Mouse (Mus musculus): ENCODE measurements around the gene Maip1.

Gene Maip1

DNA sequence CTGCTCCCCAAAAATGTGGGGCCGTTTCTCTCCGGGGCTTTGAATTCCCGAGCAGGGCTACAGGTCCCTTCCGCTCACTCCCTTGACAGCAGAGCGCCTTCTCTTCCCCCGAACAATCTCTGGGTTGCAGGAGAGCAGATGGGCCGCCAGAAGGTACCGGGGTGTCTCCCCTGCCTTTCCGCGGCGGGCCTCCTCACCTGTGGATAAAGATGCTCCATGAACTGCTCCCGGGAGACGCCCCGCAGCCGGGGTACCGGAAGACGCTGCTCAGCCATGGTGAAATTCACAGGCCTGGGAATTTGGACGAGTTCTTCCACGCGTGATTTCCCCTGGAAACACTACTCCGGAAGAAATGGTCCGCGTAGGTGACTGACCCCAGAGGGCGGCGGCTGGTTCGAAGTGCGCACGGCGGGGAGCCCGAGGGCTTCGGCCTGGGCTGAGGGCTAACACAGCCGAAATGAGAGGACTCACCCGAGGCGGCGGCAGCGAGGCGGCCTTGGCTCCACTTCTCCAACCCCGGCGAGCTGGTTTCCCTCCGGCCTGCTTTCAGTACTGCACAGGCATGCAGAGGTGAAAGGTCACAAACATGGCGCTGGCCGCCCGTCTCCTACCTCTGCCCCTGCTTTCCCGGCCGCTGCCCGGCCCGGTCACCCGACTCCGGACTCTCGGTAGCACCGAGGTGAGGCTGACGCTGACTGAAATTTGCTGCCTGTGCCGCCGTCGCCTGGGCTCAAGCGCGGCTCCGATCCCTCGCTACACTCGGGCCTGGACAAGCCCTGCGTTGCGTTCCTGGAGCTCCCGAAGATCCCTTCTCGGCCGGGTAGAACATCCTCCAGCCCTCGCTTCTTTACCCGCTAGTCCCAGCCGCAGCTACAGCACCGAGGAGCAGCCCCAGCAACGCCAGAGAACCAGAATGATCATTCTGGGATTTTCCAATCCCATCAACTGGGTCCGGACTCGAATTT lies at the start of gene Maip1, which contains the start of gene Tyw5:
TSS of gene Maip1 (plus strand) at position 142 of the 965 bp plus-strand sequence.
TSS of gene Tyw5 (minus strand) at position 915 of the 965 bp plus-strand sequence.
- in situ Hi-C loops (cut with MboI), result loop anchor here (25.0 kb wide), 1 partner anchor 881 kb away; the partner anchor contains the start of gene Aox2

DNA sequence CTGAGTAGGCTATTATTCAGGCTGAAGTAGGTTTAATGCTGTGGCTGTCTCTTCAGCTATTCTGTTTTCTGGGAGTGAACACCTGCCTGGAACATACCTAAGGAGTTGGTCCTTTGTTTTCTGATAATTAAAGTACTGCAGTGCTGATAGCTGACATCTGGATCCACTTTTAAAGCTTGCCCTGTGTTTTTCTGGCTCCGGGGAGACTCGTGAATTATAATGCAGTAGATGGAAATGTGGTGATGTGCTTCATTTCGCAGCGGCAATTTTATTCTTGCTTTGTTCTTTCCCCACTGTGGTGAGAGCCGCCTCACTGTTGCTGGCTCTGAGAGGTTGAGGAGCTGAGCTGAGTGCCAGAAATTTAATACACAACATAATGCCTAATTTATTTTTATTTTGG lies 47.6 kb upstream of the Maip1 start:
- in situ Hi-C loops (cut with MboI), result no loop called here

DNA sequence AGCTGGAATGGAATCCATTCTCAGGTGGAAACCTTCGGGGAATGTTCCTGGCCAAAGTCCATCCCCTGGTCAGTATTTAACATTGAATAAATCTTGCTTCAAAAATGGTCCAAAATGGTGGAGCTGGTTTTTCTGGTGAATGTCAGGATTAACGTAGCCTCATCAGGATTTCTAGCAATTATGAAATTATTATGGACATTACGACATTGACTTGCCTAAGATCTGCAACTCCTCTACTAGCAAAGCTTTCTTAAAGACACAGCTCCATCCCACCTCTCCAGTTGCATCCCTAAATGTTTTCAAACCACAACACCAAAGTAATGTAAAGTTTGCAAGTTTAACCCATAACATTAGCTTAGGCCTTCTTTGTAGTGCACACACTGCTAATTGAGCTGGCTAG lies 38.7 kb upstream of the Maip1 start:
- in situ Hi-C loops (cut with MboI), result no loop called here

DNA sequence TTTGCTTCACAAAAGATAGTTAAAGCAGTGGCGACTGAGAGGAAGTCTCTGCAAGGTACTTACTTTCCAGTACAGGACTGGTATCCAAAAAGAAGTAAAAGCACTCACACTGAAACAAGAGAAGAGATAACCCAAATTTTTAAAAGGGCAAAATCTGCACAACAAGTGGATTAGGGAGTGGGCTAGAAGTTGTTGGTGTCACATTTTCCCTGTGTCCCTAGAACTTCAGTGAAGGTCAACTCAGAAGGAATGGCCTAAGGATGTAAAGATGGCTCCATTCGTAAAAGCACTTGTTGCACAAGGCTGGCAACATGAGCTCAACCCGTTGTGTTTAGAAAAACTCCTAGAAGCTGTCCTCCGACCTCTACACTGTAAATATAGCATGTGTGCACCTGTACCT lies 37.0 kb upstream of the Maip1 start:
- in situ Hi-C loops (cut with MboI), result no loop called here

DNA sequence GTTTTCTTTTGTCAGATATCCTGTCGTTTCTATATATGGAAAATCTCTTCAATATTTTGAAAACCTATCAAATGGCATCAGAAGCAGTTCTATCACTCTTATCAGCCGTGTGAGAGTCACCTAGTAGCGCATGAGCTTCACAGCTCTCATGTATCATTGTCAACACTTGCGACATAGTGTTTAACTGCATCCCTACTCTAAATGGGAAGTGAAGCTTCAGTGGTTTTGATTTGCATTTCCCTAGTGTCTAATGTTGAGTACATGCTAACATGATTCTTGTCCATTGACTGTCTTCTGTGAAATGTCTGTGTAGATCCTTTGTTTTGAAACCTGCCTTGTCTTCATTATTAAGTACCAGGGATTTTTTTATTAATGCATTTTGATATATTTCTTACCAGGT lies 35.7 kb upstream of the Maip1 start:
- in situ Hi-C loops (cut with MboI), result no loop called here

DNA sequence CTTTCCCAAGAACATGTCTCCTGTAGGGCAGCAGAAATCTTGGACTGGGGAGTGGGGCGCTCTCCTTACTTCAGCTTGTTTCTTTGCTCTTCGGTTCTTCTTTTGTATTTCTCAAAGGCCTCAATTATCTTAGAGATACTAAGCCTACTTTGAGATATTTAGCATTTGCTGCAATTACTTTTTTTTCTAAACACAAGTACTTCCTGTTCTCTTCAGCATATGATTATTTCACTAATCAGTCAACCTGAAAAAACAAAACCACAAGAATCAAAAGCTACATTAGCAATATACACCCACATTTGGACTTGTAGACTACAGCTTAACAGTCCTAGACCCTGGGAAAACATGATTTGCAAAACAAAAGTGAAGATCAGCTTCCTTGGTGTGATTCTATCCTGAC lies 30.9 kb upstream of the Maip1 start:
- in situ Hi-C loops (cut with MboI), result no loop called here

DNA sequence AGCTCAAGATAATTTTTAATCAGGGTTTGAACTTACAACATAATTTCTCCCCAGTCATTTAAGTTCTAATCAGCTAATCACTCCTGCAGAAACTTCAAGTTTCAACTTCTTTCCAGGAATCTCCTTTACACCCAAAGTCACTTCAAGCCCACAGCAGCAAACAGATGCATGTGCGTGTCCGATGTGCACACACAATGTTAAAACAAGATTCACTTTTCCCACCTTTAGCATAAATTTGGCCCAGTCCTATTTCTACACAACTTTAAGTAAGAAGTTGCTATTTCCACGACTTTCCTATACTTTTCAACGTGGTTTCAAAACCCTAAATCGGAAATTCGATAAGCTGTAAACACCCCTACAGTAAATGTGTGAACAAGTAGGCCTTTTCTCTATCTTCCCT lies 29.3 kb upstream of the Maip1 start:
- in situ Hi-C loops (cut with MboI), result no loop called here

DNA sequence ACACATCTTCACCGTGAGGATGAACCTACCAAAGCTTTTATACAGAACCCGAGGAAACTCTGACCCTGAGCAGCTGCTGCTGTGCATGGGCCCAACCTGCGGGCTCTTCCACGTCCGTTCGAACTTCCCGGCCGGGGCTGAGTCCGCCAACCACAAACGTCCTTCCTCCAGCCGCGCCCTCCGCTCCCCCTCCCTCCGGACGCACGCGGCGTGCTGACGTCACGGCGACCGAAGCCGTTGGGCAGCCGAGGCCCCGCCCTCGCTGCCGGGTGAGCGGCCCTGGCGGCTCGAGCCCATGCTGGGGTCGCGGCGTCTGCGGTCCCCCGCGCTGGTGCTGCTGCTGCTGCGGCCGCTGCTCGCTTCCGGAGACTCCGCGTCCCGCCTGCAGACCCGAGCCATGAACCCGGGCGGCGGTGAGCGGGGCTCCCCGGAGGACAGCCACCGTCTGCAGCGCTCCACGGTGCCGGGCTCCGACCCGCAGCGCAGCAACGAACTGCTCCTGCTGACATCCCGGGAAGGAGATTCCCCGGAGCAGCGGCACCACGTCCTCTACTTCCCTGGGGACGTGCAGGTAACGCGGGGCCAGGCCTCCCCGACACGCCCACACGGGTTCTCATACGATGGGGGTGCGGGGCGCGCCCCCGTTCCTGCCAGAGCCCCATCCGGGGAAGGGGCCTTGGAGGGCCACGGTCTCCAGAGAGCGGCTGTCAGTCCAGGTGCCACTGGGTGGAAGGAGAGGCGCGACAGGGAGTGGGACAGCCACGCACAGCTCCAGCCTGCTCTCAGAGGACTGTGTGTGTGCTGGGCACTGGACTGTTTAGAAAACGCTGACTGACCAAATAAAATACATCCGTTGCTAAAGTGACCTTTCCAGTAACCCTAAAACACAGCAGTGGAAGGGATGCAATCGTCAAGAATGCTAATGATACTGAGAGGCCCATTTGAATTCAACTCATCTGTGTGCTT lies 28.5 kb upstream of the Maip1 start, which contains the start of gene 1700066M21Rik:
TSS of gene 1700066M21Rik (plus strand) at position 245 of the 966 bp plus-strand sequence.
- in situ Hi-C loops (cut with MboI), result no loop called here

DNA sequence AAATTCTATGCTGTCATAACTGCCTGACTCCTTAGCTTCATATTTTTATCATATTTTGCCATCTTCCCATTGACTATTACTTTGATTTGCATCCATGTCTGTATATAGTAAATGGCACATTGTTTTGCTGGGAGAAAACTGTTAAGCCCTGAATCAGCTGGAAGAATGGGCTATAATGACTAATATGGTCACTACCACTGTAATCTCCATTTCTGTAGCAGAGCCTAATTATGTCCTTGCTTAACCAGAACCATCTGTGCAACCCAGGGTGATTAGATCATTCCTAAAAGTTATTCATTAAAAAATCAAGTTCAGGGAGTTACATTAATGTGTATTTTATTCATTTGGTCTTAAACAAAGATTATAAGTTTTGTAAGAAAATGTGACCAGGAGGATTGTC lies 19.6 kb upstream of the Maip1 start:
- in situ Hi-C loops (cut with MboI), result no loop called here

DNA sequence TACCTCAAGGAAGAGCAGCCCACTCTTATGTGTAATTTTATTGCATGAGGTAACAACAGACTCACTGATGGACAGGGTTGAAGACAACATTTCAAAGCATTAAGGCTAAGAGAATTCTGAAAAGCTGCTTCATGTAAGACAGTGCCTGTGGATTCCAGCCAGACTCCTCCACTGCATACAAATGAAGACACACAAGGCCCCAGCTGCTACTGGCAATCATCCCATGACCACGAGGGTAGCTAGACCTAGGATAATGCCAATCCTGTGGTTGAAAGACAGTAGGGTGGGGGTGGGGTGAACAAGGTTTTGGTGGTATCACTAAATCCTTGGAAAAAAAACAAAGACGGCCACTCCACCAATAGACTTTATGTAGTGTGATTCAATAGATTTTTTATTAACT lies 18.3 kb upstream of the Maip1 start:
- in situ Hi-C loops (cut with MboI), result no loop called here

DNA sequence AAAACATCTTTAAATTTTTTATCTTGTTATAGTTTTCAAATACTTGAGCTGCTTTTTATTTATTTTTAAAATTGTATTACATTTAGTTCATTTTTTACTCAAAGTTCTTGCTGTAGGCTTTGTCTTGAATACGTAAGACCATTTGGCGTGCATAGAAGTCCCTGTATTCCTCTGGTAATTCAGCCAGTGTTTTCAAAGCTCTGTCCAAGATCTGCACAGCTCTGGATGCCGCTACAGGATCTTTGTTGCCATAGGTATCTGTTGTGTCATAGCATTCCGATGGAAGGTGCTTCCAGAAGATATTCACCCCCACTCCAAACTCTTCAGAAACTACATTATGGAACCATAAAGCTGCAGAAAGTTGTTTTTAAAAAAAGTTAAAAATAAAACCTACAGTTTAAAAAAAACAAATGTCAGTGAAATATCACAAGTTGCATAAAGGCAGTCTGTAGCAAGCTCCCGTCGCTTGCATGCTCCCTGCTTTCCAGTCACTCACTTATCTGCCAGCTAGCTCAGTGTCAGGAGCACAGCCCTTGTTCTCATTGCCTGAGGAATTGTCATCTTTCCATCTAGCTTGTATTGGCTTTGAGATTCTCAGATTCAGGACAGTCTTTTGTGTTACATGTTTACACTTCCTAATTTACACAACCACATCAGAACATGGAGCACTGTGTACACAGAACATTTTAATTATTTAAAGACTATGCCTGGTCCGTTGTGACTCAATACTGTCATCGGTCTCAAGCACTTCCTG lies 17.5 kb upstream of the Maip1 start:
- in situ Hi-C loops (cut with MboI), result no loop called here

DNA sequence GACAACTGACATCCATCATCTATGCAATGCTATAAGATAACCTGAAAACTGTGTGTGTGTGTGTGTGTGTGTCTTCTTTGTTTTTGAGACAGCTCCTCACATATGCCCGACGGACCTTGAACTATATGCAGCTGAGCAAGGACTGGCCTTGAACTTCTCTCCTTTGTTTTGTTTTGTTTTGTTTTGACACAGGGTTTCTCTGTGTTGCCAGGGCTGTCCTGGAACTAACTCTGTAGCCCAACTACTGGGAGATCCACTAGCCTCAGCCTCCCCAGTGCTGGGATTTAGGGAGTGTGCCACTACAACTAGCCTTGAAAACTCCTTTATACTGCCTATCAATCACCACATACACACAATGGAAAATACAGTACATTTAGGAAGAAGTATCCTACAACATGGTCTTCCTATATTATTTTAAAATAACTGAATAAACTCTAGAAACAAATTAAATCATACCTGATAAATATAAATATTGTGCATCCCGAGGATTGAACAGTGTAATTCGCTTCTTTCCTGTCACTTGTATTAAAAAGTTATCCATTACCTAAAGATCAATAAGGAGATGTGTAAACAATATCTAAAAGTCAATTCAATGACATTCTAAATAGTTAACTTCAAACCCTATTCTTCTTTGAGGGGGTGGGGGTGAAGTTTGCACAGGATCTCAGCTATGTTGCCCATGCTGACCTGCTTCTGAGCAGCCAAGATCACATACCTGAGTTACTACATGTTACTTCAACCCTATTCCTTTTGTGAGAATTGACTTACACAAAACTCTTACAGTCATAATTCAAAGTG lies 14.9 kb upstream of the Maip1 start:
- in situ Hi-C loops (cut with MboI), result no loop called here

DNA sequence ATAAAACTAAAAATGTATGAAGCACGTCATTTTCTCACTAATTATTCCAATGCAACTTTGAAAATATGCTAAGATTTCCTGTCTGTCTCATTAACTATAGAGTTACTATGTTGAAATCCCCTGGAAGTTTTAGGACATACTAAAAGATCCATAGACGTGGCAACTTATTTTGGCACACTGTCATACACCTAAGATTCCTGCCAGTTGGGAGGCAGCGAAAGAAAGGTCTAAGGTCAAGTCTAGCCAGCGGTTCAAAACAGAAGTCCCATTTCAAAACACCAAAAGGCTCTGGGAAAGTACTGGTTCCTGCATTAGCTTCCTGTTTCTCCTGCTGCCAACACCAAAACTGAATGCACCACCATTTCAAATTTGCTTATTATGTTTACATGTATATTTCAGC lies 13.7 kb upstream of the Maip1 start:
- in situ Hi-C loops (cut with MboI), result no loop called here

DNA sequence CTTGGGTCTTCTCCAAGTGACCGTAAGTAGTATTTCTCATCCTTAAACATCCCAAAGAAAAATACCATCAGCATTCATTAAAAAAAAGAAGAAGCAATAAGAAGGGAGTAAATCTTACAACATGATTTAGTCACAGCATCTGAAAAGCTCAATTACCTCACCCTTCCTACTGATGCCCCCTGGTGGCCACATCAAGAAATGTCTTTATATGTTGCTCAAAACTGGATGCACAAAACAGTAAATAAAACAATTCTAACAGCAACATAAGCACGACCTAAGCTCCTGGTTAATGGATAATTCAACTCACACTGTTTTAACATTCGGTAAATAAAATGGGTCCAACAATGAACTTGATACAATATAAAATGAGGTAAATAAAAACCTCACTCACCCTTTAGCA lies 12.1 kb upstream of the Maip1 start:
- in situ Hi-C loops (cut with MboI), result no loop called here

DNA sequence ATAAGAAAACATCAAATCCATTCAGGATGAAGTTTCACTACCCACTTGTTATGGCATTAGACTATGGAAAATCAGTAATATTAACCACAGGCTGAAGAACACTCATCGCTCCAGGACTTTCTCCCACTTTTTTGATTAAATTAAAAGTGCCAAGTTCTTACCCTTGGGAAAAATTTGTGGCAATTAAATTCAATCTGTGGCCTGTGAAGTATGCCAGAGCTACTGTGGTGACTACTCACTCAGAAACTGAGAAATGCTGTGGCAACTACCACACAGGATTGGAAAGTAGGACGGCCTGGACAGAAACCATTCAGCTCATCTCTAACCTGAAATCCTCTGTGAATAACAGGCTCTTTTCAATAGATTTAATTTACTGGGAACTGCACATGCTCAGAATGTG lies 5.8 kb upstream of the Maip1 start:
- in situ Hi-C loops (cut with MboI), result loop anchor here (25.0 kb wide), 1 partner anchor 887 kb away; the partner anchor contains the start of gene Aox2

DNA sequence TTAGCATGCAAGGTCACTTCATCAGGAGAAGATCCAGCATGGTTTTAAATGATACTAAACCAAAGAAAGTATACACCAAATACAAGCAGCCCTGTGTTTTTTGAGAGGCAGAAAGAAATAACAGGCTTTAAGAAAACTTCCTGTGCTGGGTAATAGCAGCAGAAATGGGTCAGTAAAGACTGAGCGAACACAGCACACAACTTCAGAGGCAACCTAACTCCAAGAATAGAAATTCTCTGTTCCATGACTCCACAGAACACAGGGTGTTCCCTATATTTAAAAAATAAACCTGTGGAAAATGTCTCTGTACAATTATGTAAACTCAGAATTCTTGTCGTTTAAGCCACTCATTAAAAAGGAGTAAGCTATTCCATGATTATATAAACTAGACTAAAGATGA lies 5.3 kb upstream of the Maip1 start:
- in situ Hi-C loops (cut with MboI), result loop anchor here (25.0 kb wide), 1 partner anchor 886 kb away; the partner anchor contains the start of gene Aox2

DNA sequence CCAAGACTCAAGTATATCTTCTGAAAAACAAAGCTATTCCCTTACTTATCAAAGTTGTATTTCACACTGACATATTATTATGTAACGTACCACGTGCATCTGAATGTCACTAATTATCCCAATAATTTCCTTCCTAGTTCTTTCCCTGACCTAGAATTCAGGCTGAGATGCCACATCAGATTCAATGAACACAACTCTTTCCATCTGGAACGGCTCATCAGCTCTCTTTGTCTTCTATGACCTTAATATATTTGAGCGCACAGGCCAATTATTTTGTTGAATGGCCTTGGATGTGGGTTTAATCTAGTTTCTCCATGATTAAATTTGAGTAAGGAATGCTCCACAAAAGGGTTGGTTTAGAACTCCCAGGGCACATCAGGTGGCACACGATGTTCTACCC lies 4.0 kb upstream of the Maip1 start:
- in situ Hi-C loops (cut with MboI), result loop anchor here (25.0 kb wide), 1 partner anchor 885 kb away; the partner anchor contains the start of gene Aox2

DNA sequence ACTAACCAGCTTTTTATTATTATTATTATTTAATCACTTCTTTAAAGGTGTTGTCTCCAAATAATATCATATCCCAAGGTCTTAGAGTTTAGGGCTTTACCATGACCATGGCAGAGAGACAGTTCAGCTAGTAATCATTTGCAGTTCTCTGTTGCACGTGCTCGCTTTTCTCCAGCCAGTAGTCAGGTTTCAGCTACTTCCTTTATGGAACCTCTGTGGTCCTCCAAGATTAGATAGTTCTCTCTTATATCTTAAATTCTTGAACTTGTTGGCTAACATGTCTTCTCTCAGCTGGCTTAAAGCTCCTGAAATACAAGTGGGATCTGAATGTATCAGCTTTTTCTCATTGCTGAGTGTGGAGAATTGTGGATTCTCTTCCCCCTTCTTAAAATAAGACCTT lies 2.9 kb downstream of the Maip1 start:
- in situ Hi-C loops (cut with MboI), result loop anchor here (25.0 kb wide), 1 partner anchor 878 kb away; the partner anchor contains the start of gene Aox2

DNA sequence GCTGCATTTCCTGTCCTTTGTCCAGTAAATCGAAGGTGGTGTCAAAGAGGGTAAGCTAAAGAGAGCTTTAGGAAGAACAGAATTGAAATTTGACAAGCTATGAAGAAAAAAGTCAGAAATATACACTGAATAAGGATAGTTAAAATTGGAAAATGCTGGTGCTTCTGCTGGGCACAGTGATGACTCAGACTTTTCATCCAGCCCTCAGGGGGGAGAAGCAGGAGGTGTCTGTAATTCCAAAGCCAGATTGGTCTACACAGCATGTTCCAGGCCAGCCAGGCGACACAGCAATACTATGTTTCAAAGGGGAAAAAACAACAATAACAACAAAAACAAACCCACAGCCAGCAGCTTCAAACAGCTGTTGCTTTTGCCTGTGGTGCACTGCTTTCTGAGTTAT lies 7.3 kb downstream of the Maip1 start:
- in situ Hi-C loops (cut with MboI), result loop anchor here (25.0 kb wide), 1 partner anchor 874 kb away; the partner anchor contains the start of gene Aox2

DNA sequence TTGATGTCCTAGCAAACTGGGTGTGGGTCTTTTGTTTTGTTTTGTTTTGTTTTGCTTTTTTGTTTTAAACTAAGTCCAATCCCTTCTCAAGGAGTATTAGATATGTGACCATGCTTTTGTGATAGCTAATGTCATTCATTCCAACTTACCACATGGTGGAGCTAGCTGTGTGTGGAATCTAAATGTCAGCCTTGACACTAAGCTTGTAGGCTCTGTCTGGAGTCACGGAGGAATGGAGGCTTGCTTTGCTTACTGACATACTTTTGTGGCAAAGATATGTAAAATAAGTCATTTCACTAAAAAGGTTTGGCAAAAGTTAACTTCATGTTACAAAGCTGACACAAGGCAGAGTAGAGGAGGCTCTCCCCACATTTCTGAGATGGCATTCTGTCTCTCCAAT lies 17.6 kb downstream of the Maip1 start:
- in situ Hi-C loops (cut with MboI), result loop anchor here (25.0 kb wide), 1 partner anchor 864 kb away; the partner anchor contains the start of gene Aox2

Data from mature B cell (primary cell).